Mouse (Mus musculus) heart, adult 2 months (tissue): ENCODE measurements at regions not wholly inside any gene's neighbourhood (a gene's known extent, or its start where the extent isn't known, plus 50 kb on each side); places are given as distances from the start of the nearest gene placed in this dataset.

Experiments used
- CTCF ChIP-seq: fragments of 200-600 bp; IDR thresholded peaks from 2 replicates; pipeline ENCODE4 v1.8.1; 2022; ENCODE audit warnings: antibody characterized with exemption, mild to moderate bottlenecking, moderate library complexity
- EP300 ChIP-seq: fragments of 200-500 bp; IDR thresholded peaks from 2 replicates; pipeline ENCODE4 v1.6.1; 2011; ENCODE audit warnings: low read depth, low read length, control low read depth; ENCODE audit not compliant: insufficient read depth
- POLR2A ChIP-seq: fragments of 200-500 bp; IDR thresholded peaks from 2 replicates; pipeline ENCODE4 v1.6.1; 2011; ENCODE audit warnings: mild to moderate bottlenecking, low read depth, low read length, control low read depth; ENCODE audit not compliant: insufficient read depth

GRCm38 (mm10) chr1:39106372-39106643 lies 87.2 kb upstream of the Npas2 start:
- TF ChIP-seq POLR2A (no peak), CTCF (peak; percentile 37), EP300 (no peak)
